Mouse (Mus musculus) lung, adult 2 months (tissue): Measurements from ENCODE around the gene Iqcg. TPM values are rescaled to one million over a fixed set of nuclear protein-coding genes. Genes with fewer than 3 reads are reported as not detected.
"Not testable (repeated sequence)": the region's sequence is repeated elsewhere in the genome, so short reads cannot be mapped to it uniquely, and the experiment has no call there.

Source experiments
- DNase-seq: peaks from one replicate; pipeline ENCODE4 v3.0.0; 2022
- H3K4me1 ChIP-seq: fragments of 200-500 bp; 2 replicates; pipeline ENCODE4 v1.6.1; 2011; ENCODE audit warnings: low read length; ENCODE audit not compliant: control insufficient read depth, insufficient read depth
- H3K4me3 ChIP-seq: fragments of 200-500 bp; replicated peaks from 2 replicates; pipeline ENCODE3; 2011; ENCODE audit warnings: low read depth, mild to moderate bottlenecking, control low read depth, low read length; ENCODE audit errors: extremely low read depth
- CTCF ChIP-seq: fragments of 200-500 bp; IDR thresholded peaks from 2 replicates; pipeline ENCODE4 v1.5.1; 2011; ENCODE audit warnings: mild to moderate bottlenecking, low read length, control low read depth; ENCODE audit not compliant: insufficient read depth
- POLR2A ChIP-seq: fragments of 200-500 bp; IDR thresholded peaks from 2 replicates; pipeline ENCODE4 v1.6.1; 2011; ENCODE audit warnings: low read depth, mild to moderate bottlenecking, control low read depth, low read length, borderline replicate concordance; ENCODE audit errors: extremely low read depth
- WGBS: fragments of 180-500 bp; shearing (Covaris S2); methylation state at CpG from one replicate; pipeline ENCODE4 v1.1.7; 2018; 5-methylcytosine and 5-hydroxymethylcytosine counted together
- polyA plus RNA-seq: library from polyadenylated mRNA; depleted of rRNA; stranded (reverse); fragments of >200 nt; gene quantifications from 2 replicates; pipeline ENCODE4 v1.2.3, GENCODE M21; 2012

The Iqcg gene
- polyA plus RNA-seq, 1 experiment, result 1.9 TPM

- 16% methylated on average over 10 of the region's 10 CpGs for WGBS
- TF ChIP-seq CTCF, result no peak
- TF ChIP-seq POLR2A, result no peak
- H3K4me1 ChIP-seq, result peaks cover 2% of the 10 kb centered on the region; the same call in 1 of the 2 replicates
- H3K4me3 ChIP-seq, result peak overlapping the region; percentile 21
- no peak for DNase-seq
Measured at GRCm38 (mm10) chr16:33055655-33056054, 363 bp downstream of the Iqcg start.

DNA sequence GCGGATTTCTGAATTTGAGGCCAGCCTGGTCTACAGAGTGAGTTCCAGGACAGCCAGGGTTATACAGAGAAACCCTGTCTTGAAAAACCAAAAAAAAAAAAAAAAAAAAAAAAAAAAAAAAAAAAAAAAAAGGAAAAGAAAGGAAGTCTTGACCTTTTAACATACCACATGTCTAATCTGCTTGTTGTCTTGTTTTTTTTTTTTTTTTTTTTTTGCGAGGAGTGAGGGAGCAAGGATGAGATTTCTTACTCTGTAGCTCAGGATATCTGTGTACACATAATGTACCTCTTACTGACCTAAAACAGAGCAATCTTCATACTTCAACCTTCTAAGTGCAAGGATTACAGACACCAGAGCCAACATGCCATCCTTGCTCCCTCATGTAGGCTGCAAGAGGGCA, 1.1 kb downstream of the Iqcg start:
- not testable (repeated sequence) for H3K4me1 ChIP-seq, H3K4me3 ChIP-seq, DNase-seq
- 79% methylated on average over 2 of the region's 2 CpGs for WGBS

DNA sequence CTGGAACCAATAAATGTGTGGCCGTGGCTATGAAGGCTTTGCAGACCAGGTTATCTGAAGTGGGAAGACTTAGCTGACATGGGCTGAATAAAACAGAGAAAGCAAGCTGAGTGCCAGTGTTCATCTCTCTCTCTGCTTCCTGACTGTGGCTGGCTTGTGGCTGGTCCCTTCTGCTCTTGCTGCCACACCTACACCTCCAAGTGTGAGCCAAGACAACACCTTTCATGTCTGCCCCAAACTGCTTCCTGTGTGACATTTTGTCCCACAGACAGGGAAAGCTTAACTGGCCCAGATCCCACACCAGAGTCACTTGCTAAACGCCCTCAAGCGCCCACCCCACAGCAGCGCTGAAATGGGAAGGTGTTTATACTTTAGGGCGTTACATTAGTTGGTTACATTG, 2.9 kb downstream of the Iqcg start:
- H3K4me3 ChIP-seq, result no peak overlapping the region
- H3K4me1 ChIP-seq, result peaks cover 2% of the 10 kb centered on the region; the same call in 1 of the 2 replicates
- no peak for TF ChIP-seq CTCF
- no peak for TF ChIP-seq POLR2A
- 59% methylated on average over 5 of the region's 5 CpGs for WGBS
- no peak for DNase-seq

DNA sequence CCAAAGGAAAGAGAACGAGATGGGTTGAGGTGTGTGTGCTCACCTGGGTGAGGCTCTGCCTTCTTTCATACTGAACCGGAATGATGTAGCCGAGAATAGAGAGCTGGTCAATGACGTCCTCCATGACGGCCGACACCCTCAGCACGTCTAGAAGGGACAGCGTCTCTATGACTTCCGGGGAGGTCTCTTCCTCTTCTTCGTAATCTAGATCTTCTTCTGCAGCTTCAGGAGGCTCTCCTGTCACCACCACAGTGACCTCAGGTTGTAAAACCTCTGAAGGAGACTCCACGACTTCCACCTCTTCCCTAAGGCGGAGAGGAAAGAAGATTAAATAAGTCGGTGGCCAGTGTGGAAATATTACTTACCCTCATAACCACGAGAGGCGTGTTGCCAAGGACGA, 6.2 kb downstream of the Iqcg start:
- WGBS, result 86% methylated on average over 16 of the region's 16 CpGs
- TF ChIP-seq POLR2A (no peak), CTCF (no peak)
- Histone ChIP-seq H3K4me3 (no peak overlapping the region), H3K4me1 (no peaks in the 10 kb centered on the region)
- no peak for DNase-seq

DNA sequence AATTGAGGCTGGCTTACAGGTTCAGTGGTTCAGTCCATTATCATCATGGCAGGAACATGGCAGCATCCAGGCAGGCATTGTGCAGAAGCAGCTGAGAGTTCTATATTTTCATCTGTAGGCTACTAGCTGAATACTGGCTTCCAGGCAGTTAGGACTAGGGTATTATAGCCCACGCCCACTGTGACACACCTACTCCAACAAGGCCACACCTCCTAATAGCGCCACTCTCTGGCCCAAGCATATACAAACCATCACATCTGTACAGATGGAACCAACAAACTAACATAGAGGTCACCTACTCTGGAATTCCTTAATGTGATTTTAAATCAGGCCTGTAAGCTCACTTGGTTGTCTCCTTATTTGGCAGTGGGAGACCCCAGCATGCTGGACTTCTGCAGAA, 7.3 kb downstream of the Iqcg start:
- no peak for TF ChIP-seq CTCF
- TF ChIP-seq POLR2A, result no peak
- no peak for DNase-seq
- 67% methylated on average over 2 of the region's 2 CpGs for WGBS
- Histone ChIP-seq H3K4me3 (no peak overlapping the region), H3K4me1 (no peaks in the 10 kb centered on the region)

DNA sequence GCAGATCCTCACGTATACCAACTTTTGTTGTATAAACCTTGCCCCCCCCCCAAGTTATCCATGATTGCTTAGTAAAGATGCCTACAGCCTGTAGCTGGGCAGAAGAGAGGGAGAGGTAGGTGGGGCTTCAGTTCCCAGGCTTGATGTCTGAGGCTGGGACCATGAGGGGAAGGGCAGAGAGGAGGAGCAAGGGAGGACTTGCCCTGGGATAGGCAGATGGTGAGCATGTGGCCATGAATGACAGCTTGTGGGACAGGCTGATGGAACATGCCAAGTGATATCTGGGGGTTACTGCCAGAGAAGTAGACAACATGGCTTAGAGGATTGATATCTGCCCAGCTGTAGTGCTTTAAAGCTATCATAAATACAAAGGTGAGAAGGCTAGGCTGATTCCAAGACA, 8.0 kb downstream of the Iqcg start:
- 89% methylated on average over 1 of the region's 1 CpGs for WGBS
- Histone ChIP-seq H3K4me1 (no peaks in the 10 kb centered on the region), H3K4me3 (no peak overlapping the region)
- no peak for TF ChIP-seq CTCF
- no peak for TF ChIP-seq POLR2A
- no peak for DNase-seq

- 40% methylated on average over 2 of the region's 2 CpGs for WGBS
- Histone ChIP-seq H3K4me3 (no peak overlapping the region), H3K4me1 (no peaks in the 10 kb centered on the region)
- DNase-seq, result no peak
- TF ChIP-seq CTCF (no peak), POLR2A (no peak)
Measured at GRCm38 (mm10) chr16:33043268-33043667, 12.8 kb downstream of the Iqcg start.

DNA sequence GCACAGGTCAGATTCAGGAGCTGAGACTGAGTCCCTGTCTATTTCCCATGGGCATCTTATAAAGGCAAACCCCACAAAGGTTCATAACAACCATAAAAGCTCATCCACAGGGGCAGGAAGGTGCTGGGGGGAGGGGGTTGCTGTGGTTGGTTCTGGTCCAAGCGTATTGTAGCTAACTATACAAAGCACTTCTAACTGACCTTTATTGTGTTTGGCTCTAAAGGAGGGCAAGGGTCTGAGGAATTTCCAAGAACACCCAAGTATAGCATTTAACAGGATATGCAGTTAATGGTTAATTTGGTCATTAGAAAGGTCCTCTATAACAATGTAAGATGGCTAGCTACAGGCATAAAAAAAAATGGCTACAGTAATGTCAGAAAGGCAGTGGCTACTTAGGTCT, 13.3 kb downstream of the Iqcg start:
- TF ChIP-seq POLR2A, result no peak
- TF ChIP-seq CTCF, result no peak
- DNase-seq, result no peak
- 74% methylated on average over 1 of the region's 1 CpGs for WGBS
- no peaks in the 10 kb centered on the region for H3K4me1 ChIP-seq
- no peak overlapping the region for H3K4me3 ChIP-seq

DNA sequence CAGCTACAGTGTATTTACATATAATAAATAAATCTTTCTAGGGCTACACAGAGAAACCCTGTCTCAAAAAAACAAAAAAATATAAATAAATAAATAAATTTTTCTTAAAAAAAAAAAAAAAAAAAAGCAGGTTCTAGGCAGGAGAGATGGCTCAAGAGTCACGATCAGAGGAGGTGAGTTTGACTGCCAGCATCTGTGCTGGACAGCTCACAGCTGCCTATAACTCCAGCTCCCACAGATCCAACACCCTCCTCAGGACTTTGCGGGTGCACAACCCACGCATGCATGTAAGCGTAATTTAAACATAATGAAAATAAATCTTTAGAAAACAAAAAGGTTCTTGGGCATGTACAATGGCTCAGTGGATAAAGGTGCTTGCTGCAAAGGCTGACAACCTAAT, 20.0 kb downstream of the Iqcg start:
- no peaks in the 10 kb centered on the region for H3K4me1 ChIP-seq
- no peak for DNase-seq
- H3K4me3 ChIP-seq, result no peak overlapping the region
- no peak for TF ChIP-seq CTCF
- TF ChIP-seq POLR2A, result no peak
- 66% methylated on average over 4 of the region's 4 CpGs for WGBS

- no peaks in the 10 kb centered on the region for H3K4me1 ChIP-seq
- no peak for DNase-seq
- TF ChIP-seq CTCF, result no peak
- TF ChIP-seq POLR2A, result no peak
- 77% methylated on average over 7 of the region's 7 CpGs for WGBS
- no peak overlapping the region for H3K4me3 ChIP-seq
Measured at GRCm38 (mm10) chr16:33026357-33026756, 29.7 kb downstream of the Iqcg start.

DNA sequence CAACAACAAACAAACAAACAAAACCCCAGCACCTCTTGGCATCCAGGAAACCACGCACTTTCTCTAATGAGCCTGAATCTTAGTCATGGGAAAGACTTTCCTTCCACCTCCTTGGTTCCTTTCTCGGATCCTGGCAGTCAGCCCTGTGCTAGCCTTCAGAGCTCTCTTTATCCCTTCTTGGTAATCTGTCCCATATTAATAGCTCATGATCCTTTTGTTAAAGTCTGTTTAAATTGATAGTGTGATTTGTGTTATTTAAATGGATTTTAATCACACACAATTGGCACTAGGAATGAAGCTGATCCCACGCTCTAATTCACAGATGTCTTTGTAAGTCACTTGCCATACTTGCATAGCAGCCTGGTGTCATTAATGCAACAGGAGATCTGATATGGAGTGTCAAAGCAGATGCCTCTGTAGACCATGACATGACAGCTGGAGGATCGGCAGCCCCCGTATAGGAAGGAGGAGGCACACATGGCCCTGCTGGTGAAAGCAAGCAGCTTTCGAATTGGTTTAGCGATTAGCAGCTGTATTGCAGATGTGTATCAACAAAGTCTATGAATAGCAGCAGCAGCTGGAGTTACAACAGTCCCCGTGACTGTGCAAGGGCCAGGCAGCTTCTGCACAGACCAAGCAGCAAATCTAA, 31.4 kb downstream of the Iqcg start:
- Histone ChIP-seq H3K4me1 (no peaks in the 10 kb centered on the region), H3K4me3 (no peak overlapping the region)
- TF ChIP-seq CTCF (no peak), POLR2A (no peak)
- no peak for DNase-seq
- whole genome bisulfite sequencing, result 69% methylated on average over 8 of the region's 8 CpGs
